Mouse (Mus musculus) lung, adult 2 months (tissue): Measurements from ENCODE around the gene Dctpp1. TPM values are rescaled to one million over a fixed set of nuclear protein-coding genes. Genes with fewer than 3 reads are reported as not detected.
A peak's percentile ranks its signal among the peaks of the same experiment; 100 is the strongest.
"Not testable (repeated sequence)": the region's sequence is repeated elsewhere in the genome, so short reads cannot be mapped to it uniquely, and the experiment has no call there.

ENCODE experiments used
- DNase-seq: peaks from one replicate; pipeline ENCODE4 v3.0.0; 2022
- H3K4me1 ChIP-seq: fragments of 200-500 bp; 2 replicates; pipeline ENCODE4 v1.6.1; 2011; ENCODE audit warnings: low read length; ENCODE audit not compliant: control insufficient read depth, insufficient read depth
- H3K4me3 ChIP-seq: fragments of 200-500 bp; replicated peaks from 2 replicates; pipeline ENCODE3; 2011; ENCODE audit warnings: low read depth, mild to moderate bottlenecking, control low read depth, low read length; ENCODE audit errors: extremely low read depth
- CTCF ChIP-seq: fragments of 200-500 bp; IDR thresholded peaks from 2 replicates; pipeline ENCODE4 v1.5.1; 2011; ENCODE audit warnings: mild to moderate bottlenecking, low read length, control low read depth; ENCODE audit not compliant: insufficient read depth
- POLR2A ChIP-seq: fragments of 200-500 bp; IDR thresholded peaks from 2 replicates; pipeline ENCODE4 v1.6.1; 2011; ENCODE audit warnings: low read depth, mild to moderate bottlenecking, control low read depth, low read length, borderline replicate concordance; ENCODE audit errors: extremely low read depth
- WGBS: fragments of 180-500 bp; shearing (Covaris S2); methylation state at CpG from one replicate; pipeline ENCODE4 v1.1.7; 2018; 5-methylcytosine and 5-hydroxymethylcytosine counted together
- polyA plus RNA-seq: library from polyadenylated mRNA; depleted of rRNA; stranded (reverse); fragments of >200 nt; gene quantifications from 2 replicates; pipeline ENCODE4 v1.2.3, GENCODE M21; 2012

The Dctpp1 gene
- polyA plus RNA-seq, 1 experiment: 17.9 TPM

GRCm38 (mm10) chr7:127255008-127255407 is 5.5 kb downstream of the Dctpp1 start:
- no peak for DNase-seq
- TF ChIP-seq CTCF (no peak), POLR2A (0 out of 2 replicates have a peak, but pooled peaks have one; percentile 17)
- Histone ChIP-seq H3K4me3 (no peak overlapping the region), H3K4me1 (no peaks in the 10 kb centered on the region; the same call in 1 of the 2 replicates)
- 16% methylated on average over 4 of the region's 4 CpGs for WGBS

- no peaks in the 10 kb centered on the region; the same call in 1 of the 2 replicates for H3K4me1 ChIP-seq
- peak; percentile 91 for DNase-seq
- peak overlapping the region; percentile 86 for H3K4me3 ChIP-seq
- peak; percentile 70; the same call in 1 of the 2 replicates for TF ChIP-seq POLR2A
- no peak for TF ChIP-seq CTCF
- WGBS: under 1% methylated on average over 136 of the region's 136 CpGs
Observed at GRCm38 (mm10) chr7:127253821-127254769, 6.4 kb downstream of the Dctpp1 start.

- WGBS: 74% methylated on average over 6 of the region's 6 CpGs
- peak overlapping the region; percentile 86 for H3K4me3 ChIP-seq
- H3K4me1 ChIP-seq: no peaks in the 10 kb centered on the region; the same call in 1 of the 2 replicates
- TF ChIP-seq POLR2A (no peak), CTCF (no peak)
- DNase-seq: no peak
Observed at GRCm38 (mm10) chr7:127253341-127253740, 7.2 kb downstream of the Dctpp1 start.

- WGBS: 79% methylated on average over 2 of the region's 2 CpGs
- Histone ChIP-seq H3K4me1 (no peaks in the 10 kb centered on the region; the same call in 1 of the 2 replicates), H3K4me3 (no peak overlapping the region)
- no peak for TF ChIP-seq POLR2A
- peak; percentile 35; the same call in 1 of the 2 replicates for TF ChIP-seq CTCF
- DNase-seq: no peak
Observed at GRCm38 (mm10) chr7:127252414-127252813, 8.1 kb downstream of the Dctpp1 start.

- not testable (repeated sequence) for DNase-seq, H3K4me3 ChIP-seq, H3K4me1 ChIP-seq
- WGBS: 88% methylated on average over 8 of the region's 8 CpGs
Observed at GRCm38 (mm10) chr7:127250511-127250910, 10.0 kb downstream of the Dctpp1 start.

- TF ChIP-seq POLR2A (0 out of 2 replicates have a peak, but pooled peaks have one; percentile 23), CTCF (no peak)
- no peak for DNase-seq
- 10% methylated on average over 33 of the region's 33 CpGs for WGBS
- Histone ChIP-seq H3K4me3 (peak overlapping the region; percentile 94), H3K4me1 (peaks cover 10% of the 10 kb centered on the region)
Observed at GRCm38 (mm10) chr7:127244658-127245510, 15.6 kb downstream of the Dctpp1 start.

- H3K4me3 ChIP-seq: peak within 1 kb of the TSS; percentile 94
- peak; percentile 89 for DNase-seq
- TF ChIP-seq POLR2A: peak; percentile 62
- no peak for TF ChIP-seq CTCF
- 1% methylated on average over 56 of the region's 56 CpGs for WGBS
- peaks cover 10% of the 10 kb centered on the region for H3K4me1 ChIP-seq
Observed at GRCm38 (mm10) chr7:127243870-127244657, 16.4 kb downstream of the Dctpp1 start, which contains the start of gene Zfp771. TSS of gene Zfp771 (plus strand) at chr7:127244274.

GRCm38 (mm10) chr7:127243361-127243867 is 17.1 kb downstream of the Dctpp1 start:
- H3K4me1 ChIP-seq: peaks cover 10% of the 10 kb centered on the region

GRCm38 (mm10) chr7:127234777-127235176 is 25.7 kb downstream of the Dctpp1 start:
- WGBS: 97% methylated on average over 2 of the region's 2 CpGs
- no peak for DNase-seq
- TF ChIP-seq CTCF (no peak), POLR2A (no peak)
- no peak overlapping the region for H3K4me3 ChIP-seq
- peaks cover 5% of the 10 kb centered on the region; the same call in 1 of the 2 replicates for H3K4me1 ChIP-seq

More at GRCm38 (mm10) chr7:127243361-127243867, 17.1 kb downstream of the Dctpp1 start:
- no peak for TF ChIP-seq POLR2A
- no peak for TF ChIP-seq CTCF
- WGBS: 42% methylated on average over 2 of the region's 2 CpGs
- H3K4me3 ChIP-seq: no peak overlapping the region
- no peak for DNase-seq
